In the genomic region with DNA sequence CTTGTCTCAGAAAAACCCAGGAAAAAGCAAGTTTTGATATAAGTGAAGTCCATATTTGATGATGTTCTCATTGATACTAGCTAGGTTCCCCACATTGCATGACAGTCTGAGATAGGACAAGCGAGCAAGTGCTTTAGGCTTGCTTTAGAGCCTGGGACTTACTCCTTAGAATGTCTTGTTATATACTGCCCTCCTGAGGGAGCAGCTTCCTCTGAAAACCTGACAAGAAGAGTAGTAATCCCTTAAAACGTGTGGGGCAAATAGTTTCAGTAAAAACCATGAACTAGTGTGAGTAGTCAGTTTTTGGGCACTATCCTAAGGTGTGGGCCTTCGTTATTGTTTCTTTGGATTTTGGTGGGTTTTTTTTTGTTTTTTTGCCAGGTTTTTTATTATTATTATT, we compare ENCODE assay signal across 24 mouse cellular contexts. TPM values are rescaled to one million over a fixed set of nuclear protein-coding genes. Genes with fewer than 3 reads are reported as not detected.
DNase-seq lines count a peak whose midpoint lies in the region; TF ChIP-seq lines count a peak whose summit lies in the region.
"Had no signal": no experiment of that assay in that cellular context is flagged by ENCODE, and none has a peak within 500 bp of the region (broad histone marks: within the 10 kb centered on the region; RNA-seq: fewer than 3 reads in every experiment).

No protein-coding gene starts in this region.

- TF ChIP-seq RAD21 in MEL (IDR thresholded peaks at IDR 0.05; ENCODE audit: low read depth, low read length): peak; percentile 42

- TF ChIP-seq POLR2A in MEL (IDR thresholded peaks at IDR 0.05; ENCODE audit: control insufficient read depth in 1 of 2, insufficient read depth in 1 of 2, low read depth in 1 of 2, low read length in 2 of 2, poor library complexity in 1 of 2): 0 out of 4 replicates have a peak, but pooled peaks of 1 of the 2 experiments have one; percentile 7
- no peak for TF ChIP-seq POLR2A in thymus, adult 2 months (IDR thresholded peaks at IDR 0.05; ENCODE audit: control insufficient read depth, extremely low read depth, insufficient read depth, low read length, poor library complexity)

- H3K9ac ChIP-seq in MEL (ENCODE audit: control insufficient read depth, low read depth, low read length, poor library complexity, severe bottlenecking): no peak overlapping the region
- H3K9ac ChIP-seq: embryonic facial prominence, embryonic 13.5 days; embryonic facial prominence, embryonic 15.5 days; forebrain, embryonic 12.5 days had no signal

- peak in 2 of 3 experiments; percentile 24 to 59; a peak in 3 of 6 replicates for TF ChIP-seq CTCF in MEL (IDR thresholded peaks at IDR 0.05 in 2 of 3, conservative IDR thresholded peaks at IDR 0.05 in 1 of 3; ENCODE audit: control insufficient read depth in 1 of 3, insufficient read depth in 1 of 3, low read depth in 2 of 3, low read length in 3 of 3, poor library complexity in 1 of 3, severe bottlenecking in 1 of 3)
- no peak for TF ChIP-seq CTCF in thymus, adult 2 months (IDR thresholded peaks at IDR 0.05; ENCODE audit: borderline replicate concordance, control insufficient read depth, extremely low read depth, insufficient read depth, low read length, poor library complexity)

- DNase-seq in 3T3-L1 (ENCODE audit: low read depth, low spot score) (peak; percentile 66), 416B (ENCODE audit: low read depth) (peak; percentile 66), MEL (ENCODE audit: low read depth, low spot score) (peak; percentile 61), NIH3T3 (ENCODE audit: low read depth) (peak; percentile 73)
- DNase-seq in spleen, postnatal 4 days (ENCODE audit: low spot score in 2 of 2): no peak
- DNase-seq in adrenal gland, postnatal 36 days: no peak
- no peak for DNase-seq in adrenal gland, postnatal 14 days
- DNase-seq in thymus, adult 2 months: no peak
- DNase-seq: adrenal gland, adult 8-10 months; adrenal gland, postnatal 25 days; B cell, adult 2 months; cerebellum, adult 11-12 months; cerebellum, adult 2 months; cerebellum, adult 9-10 months; cerebellum, postnatal 10 days; cerebellum, postnatal 25 days; embryo, embryonic 11 days had no signal

- 0 out of 4 replicates have a peak, but pooled peaks cover 0 to 10% of the 10 kb centered on the region in 2 experiments for H3K4me1 ChIP-seq in MEL (ENCODE audit: control insufficient read depth in 1 of 2, insufficient read depth in 2 of 2, low read length in 2 of 2)
- peaks cover 23% of the 10 kb centered on the region for H3K4me1 ChIP-seq in thymus, adult 2 months (replicated peaks; ENCODE audit: control insufficient read depth, insufficient read depth, low read length)

- no peak overlapping the region for H3K27ac ChIP-seq in MEL (ENCODE audit: control insufficient read depth, low read depth, low read length)
- no peak overlapping the region for H3K27ac ChIP-seq in thymus, adult 2 months (ENCODE audit: control insufficient read depth, insufficient read depth, low read length)
- H3K27ac ChIP-seq: embryonic facial prominence, embryonic 13.5 days; embryonic facial prominence, embryonic 15.5 days; forebrain, embryonic 10.5 days; forebrain, embryonic 12.5 days had no signal

- peaks cover 6% of the 10 kb centered on the region; the same call in 1 of the 2 replicates for H3K79me2 ChIP-seq in MEL (ENCODE audit: control insufficient read depth, insufficient read depth, low read length, poor library complexity)

- WGBS in thymus, adult 2 months: 89% methylated on average over 3 of the region's 3 CpGs

- H3K4me3 ChIP-seq in MEL (ENCODE audit: control insufficient read depth in 1 of 2, insufficient read depth in 1 of 2, low read depth in 2 of 2, low read length in 2 of 2): no peak overlapping the region
- H3K4me3 ChIP-seq in thymus, adult 2 months (ENCODE audit: control insufficient read depth, insufficient read depth, low read length): no peak overlapping the region
- H3K4me3 ChIP-seq: embryonic facial prominence, embryonic 13.5 days; embryonic facial prominence, embryonic 15.5 days; erythroblast, embryonic 14.5 days; forebrain, embryonic 12.5 days had no signal

- peaks cover 0 to 5% of the 10 kb centered on the region in 2 experiments; a peak in 2 of 4 replicates for H3K36me3 ChIP-seq in MEL (ENCODE audit: control insufficient read depth in 1 of 2, insufficient read depth in 2 of 2, low read length in 2 of 2)
- peaks cover 21% of the 10 kb centered on the region for H3K36me3 ChIP-seq in thymus, adult 2 months (ENCODE audit: control insufficient read depth, insufficient read depth, low read length)

- no peaks in the 10 kb centered on the region for H3K9me3 ChIP-seq in MEL (replicated peaks; ENCODE audit: insufficient read depth, low read length)
- H3K9me3 ChIP-seq: embryonic facial prominence, embryonic 13.5 days; embryonic facial prominence, embryonic 15.5 days; forebrain, embryonic 10.5 days; forebrain, embryonic 12.5 days; G1E had no signal

- H3K27me3 ChIP-seq in MEL (ENCODE audit: control insufficient read depth in 1 of 2, insufficient read depth in 2 of 2, low read length in 2 of 2): no peaks in the 10 kb centered on the region
- H3K27me3 ChIP-seq in thymus, adult 2 months (ENCODE audit: control insufficient read depth, insufficient read depth, low read length): no peaks in the 10 kb centered on the region
- H3K27me3 ChIP-seq: CH12.LX; embryonic facial prominence, embryonic 13.5 days; embryonic facial prominence, embryonic 15.5 days; forebrain, embryonic 12.5 days had no signal

- TF ChIP-seq EP300 in MEL (IDR thresholded peaks at IDR 0.05; ENCODE audit: low read depth in 1 of 2, low read length in 2 of 2): no peak

TF ChIP-seq in MEL, 35 proteins besides CTCF, POLR2A, EP300 and RAD21:
- no peak for TF ChIP-seq ZKSCAN1 (IDR thresholded peaks at IDR 0.05; ENCODE audit: low read depth, low read length)
- TF ChIP-seq MAX (IDR thresholded peaks at IDR 0.05; ENCODE audit: low read length): no peak
- TF ChIP-seq SMC3 (IDR thresholded peaks at IDR 0.05; ENCODE audit: low read depth, low read length): peak; percentile 54
- no peak for TF ChIP-seq CHD1 (IDR thresholded peaks at IDR 0.05; ENCODE audit: low read depth, low read length)
- no peak for TF ChIP-seq USF1 (IDR thresholded peaks at IDR 0.05; ENCODE audit: low read depth, low read length)
- TF ChIP-seq ZC3H11A (IDR thresholded peaks at IDR 0.05; ENCODE audit: low read depth, low read length): peak; percentile 28; the same call in 1 of the 2 replicates
- peak; percentile 34; the same call in 1 of the 2 replicates for TF ChIP-seq POLR2AphosphoS2 (IDR thresholded peaks at IDR 0.05; ENCODE audit: low read length)

RNA-seq across cellular contexts. Expression of a gene that starts 1.9 kb away (rescaled TPM):
- 75.4 and 96.1 TPM in 2 replicates for total RNA-seq in MEL (2012; rRNA removed)
- 10 to 100 TPM in 1 of 2 experiments, not detected in 1; 96.9 TPM for polyA plus RNA-seq in MEL (2012; ENCODE audit: insufficient read depth in 1 of 2, insufficient read length in 2 of 2, low read depth in 1 of 2, low replicate concordance in 2 of 2, missing spikeins in 1 of 2)
- total RNA-seq in adrenal gland, postnatal 36 days (2021): 10 to 100 TPM; 18.4 to 21.8 TPM
- total RNA-seq in adrenal gland, postnatal 14 days (2021): 18.6 and 25.0 TPM in 2 replicates
- 90.4 and 94.6 TPM in 2 replicates for polyA plus RNA-seq in thymus, adult 2 months (2012; rRNA removed)

RNA-seq across cellular contexts. Expression of a gene that starts 11.4 kb away (rescaled TPM):
- 210 and 263 TPM in 2 replicates for total RNA-seq in MEL (2012; rRNA removed)
- 100 to 1,000 TPM; 221 to 337 TPM for polyA plus RNA-seq in MEL (2012; ENCODE audit: insufficient read depth in 1 of 2, insufficient read length in 2 of 2, low read depth in 1 of 2, low replicate concordance in 2 of 2, missing spikeins in 1 of 2)
- 10 to 100 TPM; 39.5 to 64.3 TPM for total RNA-seq in adrenal gland, postnatal 36 days (2021)
- 47.0 and 53.7 TPM in 2 replicates for total RNA-seq in adrenal gland, postnatal 14 days (2021)
- polyA plus RNA-seq in thymus, adult 2 months (2012; rRNA removed): 26.4 and 28.6 TPM in 2 replicates

RNA-seq across cellular contexts. Expression of a gene that starts 23.1 kb away (rescaled TPM):
- 723 and 1,144 TPM in 2 replicates for total RNA-seq in MEL (2012; rRNA removed)
- polyA plus RNA-seq in MEL (2012; ENCODE audit: insufficient read depth in 1 of 2, insufficient read length in 2 of 2, low read depth in 1 of 2, low replicate concordance in 2 of 2, missing spikeins in 1 of 2): 1,000 to 10,000 TPM in 1 of 2 experiments, not detected in 1; 1,834 TPM
- total RNA-seq in adrenal gland, postnatal 36 days (2021): 1,000 to 10,000 TPM; 2,066 to 3,178 TPM
- 1,705 and 1,924 TPM in 2 replicates for total RNA-seq in adrenal gland, postnatal 14 days (2021)
- 3,688 and 4,326 TPM in 2 replicates for polyA plus RNA-seq in thymus, adult 2 months (2012; rRNA removed)

RNA-seq across cellular contexts. Expression of a gene that starts 47.3 kb away (rescaled TPM):
- 173 and 193 TPM in 2 replicates for total RNA-seq in MEL (2012; rRNA removed)
- 100 to 1,000 TPM in 1 of 2 experiments, 10 to 100 TPM in 1; 93.0 to 232 TPM for polyA plus RNA-seq in MEL (2012; ENCODE audit: insufficient read depth in 1 of 2, insufficient read length in 2 of 2, low read depth in 1 of 2, low replicate concordance in 2 of 2, missing spikeins in 1 of 2)
- 100 to 1,000 TPM; 166 to 201 TPM for total RNA-seq in adrenal gland, postnatal 36 days (2021)
- 189 and 192 TPM in 2 replicates for total RNA-seq in adrenal gland, postnatal 14 days (2021)
- polyA plus RNA-seq in thymus, adult 2 months (2012; rRNA removed): 127 and 211 TPM in 2 replicates

RNA-seq across cellular contexts. Expression of a gene that starts 48.4 kb away (rescaled TPM):
- 86.6 and 88.8 TPM in 2 replicates for total RNA-seq in MEL (2012; rRNA removed)
- 100 to 1,000 TPM in 1 of 2 experiments, not detected in 1; 394 TPM for polyA plus RNA-seq in MEL (2012; ENCODE audit: insufficient read depth in 1 of 2, insufficient read length in 2 of 2, low read depth in 1 of 2, low replicate concordance in 2 of 2, missing spikeins in 1 of 2)
- total RNA-seq in adrenal gland, postnatal 36 days (2021): 10 to 100 TPM; 18.5 to 25.6 TPM
- total RNA-seq in adrenal gland, postnatal 14 days (2021): 43.2 and 45.2 TPM in 2 replicates
- 430 and 598 TPM in 2 replicates for polyA plus RNA-seq in thymus, adult 2 months (2012; rRNA removed)

Comparison
In these comparisons a context has a peak if more than half of its experiments do, and no peak if none do; other contexts are left out.
1. DNase-seq: peak in 3T3-L1 (single experiment), 416B (single experiment), MEL (single experiment) and NIH3T3 (single experiment); none in spleen, postnatal 4 days (0 of 2), adrenal gland, postnatal 36 days (0 of 2), adrenal gland, postnatal 14 days (single experiment) and thymus, adult 2 months (single experiment).